Mouse (Mus musculus) heart, postnatal 10 days (tissue): ENCODE results near the gene Eipr1. TPM values are rescaled to one million over a fixed set of nuclear protein-coding genes. Genes with fewer than 3 reads are reported as not detected.

ENCODE experiments used
- DNase-seq, 2 experiments: peaks; one replicate each; pipeline ENCODE4 v3.0.0; 2021
- intact Hi-C: fragments of 180-260 bp; cut with DNase I; formaldehyde crosslinking; loops from one replicate; pipeline ENCODE4 v1.15.1; 2025
- total RNA-seq, 2 experiments: library from RNA; stranded (reverse); gene quantifications; 2 replicates each; pipeline ENCODE4 v1.2.3; 2021

Eipr1 gene
- total RNA-seq, 2 experiments from 2014 or later, result 9.8 to 11.2 TPM

GRCm38 (mm10) chr12:28773815-28774214 lies 22.2 kb downstream of the Eipr1 start:
- DNase-seq, result peak in 1 of 2 experiments; percentile 6
- intact Hi-C loops, result no loop called here

GRCm38 (mm10) chr12:28775120-28775519 lies 23.5 kb downstream of the Eipr1 start:
- intact Hi-C loops, result no loop called here
- DNase-seq, result no peak

GRCm38 (mm10) chr12:28775627-28776026 lies 24.0 kb downstream of the Eipr1 start:
- intact Hi-C loops, result no loop called here
- no peak for DNase-seq

- intact Hi-C loops, result loop anchor here (5.0 kb wide), 1 partner anchor 78 kb away; no protein-coding TSS in a partner anchor
- DNase-seq, result no peak
These were observed 28.6 kb downstream of the Eipr1 start for GRCm38 (mm10) chr12:28780180-28780579.

GRCm38 (mm10) chr12:28782637-28783036 lies 31.0 kb downstream of the Eipr1 start:
- intact Hi-C loops, result loop anchor here (5.0 kb wide), 1 partner anchor 80 kb away; no protein-coding TSS in a partner anchor
- DNase-seq, result no peak

DNA sequence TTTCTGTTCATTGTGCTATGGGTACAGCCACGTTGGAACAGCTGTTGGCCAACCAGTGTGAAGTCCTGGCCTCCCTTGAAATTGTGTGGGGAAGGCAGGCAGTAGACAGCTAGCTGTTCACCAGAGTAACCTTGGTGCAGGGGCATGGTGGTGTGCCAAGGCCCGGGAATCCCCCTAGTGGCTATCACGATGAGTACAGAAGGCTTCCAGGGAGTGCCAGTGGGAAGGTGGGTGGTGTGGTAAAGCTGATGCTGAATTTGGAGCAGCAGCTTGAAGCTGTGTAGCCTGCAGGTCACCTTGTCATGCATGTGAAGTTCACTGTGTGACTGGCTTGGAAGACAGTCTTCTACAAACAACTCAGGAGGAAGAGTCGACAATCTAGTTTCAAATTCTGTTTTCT lies 32.8 kb downstream of the Eipr1 start:
- intact Hi-C loops, result loop anchor here (5.0 kb wide), 1 partner anchor 82 kb away; no protein-coding TSS in a partner anchor
- peak; percentile 48 to 60 for DNase-seq

GRCm38 (mm10) chr12:28784864-28785263 lies 33.3 kb downstream of the Eipr1 start:
- no peak for DNase-seq
- intact Hi-C loops, result loop anchor here (5.0 kb wide), 1 partner anchor 83 kb away; no protein-coding TSS in a partner anchor

DNA sequence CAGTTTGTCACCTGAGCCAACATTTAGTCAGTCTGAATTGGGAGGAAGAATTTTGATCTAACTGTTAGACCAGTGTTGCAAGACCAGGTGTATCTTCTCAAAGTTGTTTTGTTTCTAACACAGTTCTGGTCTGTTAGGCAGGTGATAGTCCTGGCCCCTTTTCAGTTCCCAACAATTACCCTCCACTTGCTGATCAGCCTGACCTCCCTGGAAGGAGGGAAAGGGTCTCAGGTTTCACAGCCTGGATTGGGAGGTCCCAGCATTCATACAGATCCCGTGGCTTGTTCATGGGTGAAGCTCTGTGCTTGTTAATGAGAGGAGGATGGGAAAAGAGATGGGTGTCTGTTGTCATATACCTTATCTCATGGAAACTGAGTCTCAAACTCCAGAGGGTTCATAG lies 33.7 kb downstream of the Eipr1 start:
- intact Hi-C loops, result no loop called here
- DNase-seq, result no peak

GRCm38 (mm10) chr12:28786310-28786709 lies 34.7 kb downstream of the Eipr1 start:
- no peak for DNase-seq
- intact Hi-C loops, result no loop called here

DNA sequence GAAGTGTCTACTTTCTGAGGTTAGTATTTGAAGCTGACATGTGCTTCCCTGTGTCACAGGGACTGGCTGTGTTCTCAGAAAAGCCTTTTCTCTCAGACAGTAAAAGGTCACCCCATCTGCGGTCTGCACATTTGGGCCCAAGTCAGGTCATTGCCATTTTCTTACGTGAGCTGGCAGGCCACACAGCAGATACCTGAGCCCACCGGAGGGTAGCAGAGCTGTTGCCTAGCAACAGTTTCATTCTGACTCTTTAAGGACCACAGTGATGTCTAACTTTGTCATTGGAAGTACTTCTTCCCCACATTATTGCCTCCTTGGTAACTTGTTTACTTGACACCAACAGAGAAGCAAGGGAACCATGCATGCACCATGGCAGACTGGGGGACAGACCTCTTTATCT lies 41.0 kb downstream of the Eipr1 start:
- intact Hi-C loops, result no loop called here
- no peak for DNase-seq

- no peak for DNase-seq
- intact Hi-C loops, result no loop called here
These were observed 42.1 kb downstream of the Eipr1 start for GRCm38 (mm10) chr12:28793715-28794114.

DNA sequence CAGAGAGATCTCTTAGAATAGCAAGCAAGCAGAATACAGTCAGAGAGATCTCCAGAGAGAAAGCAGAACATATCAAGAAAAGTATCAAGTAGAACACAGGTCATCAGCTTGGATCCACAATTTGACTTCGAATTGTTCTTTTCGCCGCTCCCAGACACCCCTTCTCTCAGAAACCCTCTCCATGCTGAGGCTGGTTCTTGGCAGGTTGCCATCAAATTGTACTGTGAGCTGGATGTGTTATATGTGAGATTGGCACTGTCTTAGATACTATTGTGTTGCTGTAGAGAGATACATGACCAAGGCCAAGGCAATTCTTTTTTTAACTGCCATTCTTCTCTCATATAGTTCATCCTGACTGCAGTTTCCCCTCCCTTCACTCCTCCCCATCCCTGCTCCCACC lies 43.4 kb downstream of the Eipr1 start:
- intact Hi-C loops, result no loop called here
- no peak for DNase-seq

DNA sequence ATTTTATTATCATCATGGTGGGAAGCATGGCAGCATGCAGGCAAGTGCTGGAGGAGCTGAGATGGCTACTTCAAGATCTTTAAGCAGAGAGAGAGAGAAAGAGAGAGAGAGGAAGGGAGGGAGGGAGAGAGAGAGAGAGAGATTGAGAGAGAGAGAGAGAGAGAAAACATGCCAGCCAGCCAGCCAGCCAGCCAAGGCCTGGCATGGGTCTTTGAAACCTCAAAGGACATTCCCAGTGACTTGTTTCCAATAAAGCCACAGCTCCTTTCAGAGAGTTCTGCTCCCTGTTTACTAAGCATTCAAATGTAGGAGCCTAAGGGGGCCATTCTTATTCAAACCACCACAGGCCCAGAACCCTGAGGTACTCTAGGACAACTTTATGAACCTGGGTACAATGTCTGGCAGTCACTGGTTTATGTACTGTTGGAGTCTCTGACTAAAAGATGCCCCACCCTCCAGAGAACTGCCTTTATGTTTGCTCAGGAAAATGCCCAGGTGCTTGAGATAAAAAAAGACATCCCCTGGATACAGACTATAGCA lies 45.3 kb downstream of the Eipr1 start:
- no peak for DNase-seq
- intact Hi-C loops, result no loop called here

DNA sequence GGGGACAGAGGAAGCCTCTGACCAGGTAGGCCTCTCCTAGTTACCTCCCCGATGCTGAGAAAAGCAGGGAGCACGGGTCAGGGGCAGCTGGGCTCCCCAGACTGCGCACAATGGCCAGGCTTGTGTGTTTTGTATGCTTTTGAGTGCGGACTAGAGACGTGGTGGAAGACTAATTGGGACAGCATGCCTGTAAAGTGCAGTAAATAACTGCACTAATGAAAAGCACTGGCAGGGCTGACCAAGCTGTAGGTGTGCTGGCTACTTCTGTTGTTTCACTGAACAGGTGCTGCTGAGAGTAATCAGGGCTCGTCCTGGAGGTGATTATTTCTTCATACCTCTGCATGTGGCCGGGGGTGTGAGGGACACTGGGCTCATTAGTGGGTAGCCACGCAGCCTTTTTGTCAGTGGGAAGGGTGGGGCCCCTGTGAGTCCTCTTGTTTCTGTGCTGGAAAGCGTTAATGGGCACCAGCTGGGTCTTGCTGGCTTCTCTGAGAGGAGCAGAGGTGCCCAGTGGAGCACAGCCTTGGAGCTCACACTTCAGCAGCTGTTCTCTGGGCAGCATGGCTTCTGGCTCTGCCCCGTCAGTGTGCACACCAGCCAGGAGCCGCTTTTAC lies 48.3 kb downstream of the Eipr1 start:
- intact Hi-C loops, result no loop called here

GRCm38 (mm10) chr12:28800423-28800822 lies 48.8 kb downstream of the Eipr1 start:
- intact Hi-C loops, result no loop called here
- no peak for DNase-seq

More for the DNA sequence above, 48.3 kb downstream of the Eipr1 start:
- DNase-seq, result no peak

GRCm38 (mm10) chr12:28800891-28801290 lies 49.3 kb downstream of the Eipr1 start:
- DNase-seq, result no peak
- intact Hi-C loops, result no loop called here

GRCm38 (mm10) chr12:28801731-28802130 lies 50.1 kb downstream of the Eipr1 start:
- intact Hi-C loops, result no loop called here
- no peak for DNase-seq

DNA sequence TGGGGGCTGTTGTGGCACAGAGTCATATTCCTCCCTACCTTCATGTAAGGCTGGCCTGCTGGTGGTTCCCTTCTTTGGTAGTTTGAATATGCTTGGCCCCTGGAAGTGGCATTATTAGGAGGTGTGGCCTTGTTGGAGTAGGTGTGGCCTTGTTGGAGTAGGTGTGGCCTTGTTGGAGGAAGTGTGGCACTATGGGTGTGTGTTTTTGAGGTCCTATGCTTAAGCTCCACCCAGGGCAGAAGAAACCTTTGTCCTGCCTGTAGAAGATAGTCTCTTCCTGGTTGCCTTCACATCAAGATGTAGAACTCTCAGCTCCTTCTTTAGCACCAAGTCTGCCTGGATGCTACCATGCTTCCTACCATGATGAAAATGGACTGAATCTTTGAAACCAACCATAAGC lies 51.4 kb downstream of the Eipr1 start:
- DNase-seq, result no peak
- intact Hi-C loops, result no loop called here

GRCm38 (mm10) chr12:28804558-28805481 lies 53.2 kb downstream of the Eipr1 start:
- peak; percentile 42 to 49 for DNase-seq
- intact Hi-C loops, result no loop called here

GRCm38 (mm10) chr12:28808786-28809375 lies 57.3 kb downstream of the Eipr1 start:
- intact Hi-C loops, result no loop called here
- DNase-seq, result no peak

DNA sequence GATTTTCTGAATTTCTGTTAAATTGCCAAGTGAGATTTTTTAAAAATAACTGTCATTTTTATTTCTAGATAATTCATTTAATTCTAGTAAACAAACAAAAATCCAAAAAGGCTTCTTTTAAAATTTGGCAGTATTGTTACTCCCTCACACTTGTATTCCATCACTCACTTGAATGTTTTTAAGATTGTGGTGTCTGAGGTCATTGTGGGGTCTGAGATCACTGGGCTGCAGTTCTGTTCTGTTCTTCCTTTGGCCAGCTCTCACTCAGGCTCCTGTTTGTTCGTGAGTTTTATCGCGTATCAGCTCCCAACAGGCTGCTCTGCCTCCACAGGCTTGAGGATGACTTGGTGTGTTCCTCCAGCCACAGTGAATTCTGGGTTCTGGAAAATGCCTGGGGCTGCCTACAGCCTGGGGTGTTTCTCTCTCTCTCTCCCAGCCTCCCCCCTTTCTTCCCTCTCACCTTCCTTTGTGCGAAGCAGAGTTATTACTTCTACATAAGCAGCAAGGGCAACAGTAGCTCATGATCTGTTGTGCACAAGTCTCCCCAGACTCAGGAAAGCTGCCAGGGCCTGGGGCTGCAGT lies 58.2 kb downstream of the Eipr1 start:
- intact Hi-C loops, result no loop called here
- peak; percentile 11 to 21 for DNase-seq
